Mouse (Mus musculus): ENCODE measurements around the gene Grb2. TPM values are rescaled to one million over a fixed set of nuclear protein-coding genes. Genes with fewer than 3 reads are reported as not detected.

The Grb2 gene
- total RNA-seq, 2 experiments from 2014 or later = 186 to 196 TPM

DNA sequence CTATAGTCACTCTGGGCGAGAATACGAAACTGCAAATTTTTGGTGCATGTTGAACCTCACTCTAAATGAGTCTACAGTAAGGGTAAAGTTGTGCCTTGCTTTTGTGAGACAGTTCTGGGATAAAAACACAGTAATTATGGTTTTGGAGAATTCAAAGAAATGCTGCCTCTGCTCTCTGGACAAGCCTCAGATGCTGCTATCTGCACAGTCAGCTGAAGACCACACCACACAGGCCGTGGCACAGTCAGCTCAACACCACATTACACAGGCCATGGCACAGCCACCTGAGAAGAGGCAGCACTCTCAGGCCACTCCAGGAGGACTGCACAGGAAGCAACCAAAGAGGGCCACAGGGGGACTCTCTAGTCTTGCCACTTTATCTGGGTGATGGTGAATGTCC is 26.0 kb downstream of the Grb2 start:
- TF ChIP-seq CTCF (IDR thresholded peaks at IDR 0.05) = no peak
- H3K27ac ChIP-seq = no peak overlapping the region
- no peak overlapping the region for H3K4me3 ChIP-seq
- intact Hi-C loops (cut with DNase I) = no loop called here
- DNase-seq (ENCODE audit: extremely low spot score in 1 of 2, low spot score in 2 of 2) = no peak

DNA sequence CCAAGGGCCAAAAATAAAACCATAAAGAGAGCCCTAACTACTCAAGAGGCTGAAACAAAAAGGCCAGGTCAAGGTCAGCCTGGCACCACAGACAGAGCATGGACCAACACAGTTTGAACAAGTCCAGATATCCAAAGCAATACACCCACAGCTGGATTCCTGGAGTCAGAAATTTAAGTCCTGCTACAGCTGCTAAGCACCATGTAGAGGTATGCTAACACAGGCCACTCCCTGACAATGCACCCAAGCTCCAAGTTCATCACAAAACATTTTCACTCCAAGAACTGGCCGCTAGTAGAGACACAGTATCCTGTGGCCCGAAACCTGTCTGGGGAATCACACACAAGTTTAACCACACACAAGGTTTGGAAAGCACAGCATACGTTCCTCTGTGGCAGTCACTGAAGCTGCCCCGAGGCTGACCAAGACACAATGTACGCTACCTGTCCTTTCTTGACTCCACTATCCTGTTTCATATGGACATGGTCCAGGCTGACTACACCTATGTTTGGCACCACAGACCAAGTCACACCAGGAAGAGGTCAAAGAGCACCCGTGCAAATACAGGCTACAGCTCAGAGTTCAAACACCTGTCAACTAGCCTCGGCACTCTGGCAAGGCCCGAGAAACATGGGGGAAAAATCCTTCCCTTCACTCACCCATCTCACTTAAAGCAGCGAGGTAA is 28.7 kb downstream of the Grb2 start:
- no peak for DNase-seq (ENCODE audit: extremely low spot score in 1 of 2, low spot score in 2 of 2)
- TF ChIP-seq CTCF (IDR thresholded peaks at IDR 0.05) = no peak
- Histone ChIP-seq H3K27ac (no peak overlapping the region), H3K4me3 (no peak overlapping the region)
- intact Hi-C loops (cut with DNase I) = no loop called here

GRCm38 (mm10) chr11:115678861-115679260 is 29.5 kb downstream of the Grb2 start:
- no peak overlapping the region for H3K4me3 ChIP-seq
- intact Hi-C loops (cut with DNase I) = no loop called here
- DNase-seq (ENCODE audit: extremely low spot score in 1 of 2, low spot score in 2 of 2) = no peak
- TF ChIP-seq CTCF (IDR thresholded peaks at IDR 0.05) = no peak
- H3K27ac ChIP-seq = no peak overlapping the region

DNA sequence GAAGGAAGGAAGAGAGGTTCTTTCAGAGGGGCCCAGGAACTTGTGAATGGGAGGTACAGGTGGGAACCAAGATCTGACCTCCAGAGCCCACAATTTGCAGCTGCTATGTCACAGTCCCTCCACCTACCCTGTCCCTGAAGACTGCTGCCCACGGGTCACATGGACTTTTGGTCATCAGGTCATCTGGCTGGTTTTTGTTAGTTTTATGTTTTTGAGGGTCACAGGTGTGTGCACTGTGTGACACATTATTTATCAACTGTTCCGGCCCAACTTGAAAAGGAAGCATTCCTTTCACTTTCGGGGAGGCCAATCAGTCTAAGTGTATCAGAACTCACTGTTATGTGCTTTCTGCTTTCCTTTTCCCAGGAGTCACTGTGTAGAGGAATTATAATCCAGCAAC is 30.9 kb downstream of the Grb2 start:
- H3K4me3 ChIP-seq = no peak overlapping the region
- intact Hi-C loops (cut with DNase I) = no loop called here
- no peak overlapping the region for H3K27ac ChIP-seq
- TF ChIP-seq CTCF (IDR thresholded peaks at IDR 0.05) = no peak
- no peak for DNase-seq (ENCODE audit: extremely low spot score in 1 of 2, low spot score in 2 of 2)

- no peak for TF ChIP-seq CTCF (IDR thresholded peaks at IDR 0.05)
- intact Hi-C loops (cut with DNase I) = no loop called here
- DNase-seq (ENCODE audit: extremely low spot score in 1 of 2, low spot score in 2 of 2) = no peak
- no peak overlapping the region for H3K4me3 ChIP-seq
- no peak overlapping the region for H3K27ac ChIP-seq
Observed at GRCm38 (mm10) chr11:115676738-115677137, 31.7 kb downstream of the Grb2 start.

DNA sequence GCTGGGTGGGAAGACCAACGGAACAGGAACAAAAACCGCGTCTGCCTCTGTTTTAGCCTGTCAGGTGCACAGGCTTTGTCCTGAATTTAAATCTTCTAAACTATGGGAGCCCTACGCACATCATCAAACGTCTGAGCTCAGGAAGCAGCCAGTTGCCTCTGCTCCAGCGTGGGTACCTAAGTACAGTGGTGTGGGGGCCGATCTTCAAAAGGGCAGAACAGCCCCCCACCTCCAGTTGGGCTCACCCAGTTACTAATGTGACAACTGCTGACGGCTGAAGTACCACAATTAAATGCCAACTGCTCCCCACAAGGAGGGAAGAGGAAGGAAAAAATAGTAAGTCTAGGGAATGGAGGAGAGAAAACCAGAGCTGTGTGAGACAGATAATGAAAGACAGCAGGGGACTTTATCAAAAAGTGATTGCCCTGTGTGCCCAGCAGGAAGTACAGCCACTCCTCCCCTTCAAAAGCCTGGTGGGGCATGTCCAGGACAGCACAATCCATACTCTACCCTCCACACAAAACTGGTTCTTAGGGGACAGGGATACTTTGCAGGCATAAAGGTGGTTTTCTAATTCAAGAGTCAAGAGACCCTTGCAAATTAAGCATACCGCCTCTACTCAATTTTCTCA is 34.0 kb downstream of the Grb2 start:
- intact Hi-C loops (cut with DNase I) = loop anchor here (1.0 kb wide), 2 partner anchors 14 to 35 kb away; no protein-coding TSS in a partner anchor
- no peak overlapping the region for H3K4me3 ChIP-seq

DNA sequence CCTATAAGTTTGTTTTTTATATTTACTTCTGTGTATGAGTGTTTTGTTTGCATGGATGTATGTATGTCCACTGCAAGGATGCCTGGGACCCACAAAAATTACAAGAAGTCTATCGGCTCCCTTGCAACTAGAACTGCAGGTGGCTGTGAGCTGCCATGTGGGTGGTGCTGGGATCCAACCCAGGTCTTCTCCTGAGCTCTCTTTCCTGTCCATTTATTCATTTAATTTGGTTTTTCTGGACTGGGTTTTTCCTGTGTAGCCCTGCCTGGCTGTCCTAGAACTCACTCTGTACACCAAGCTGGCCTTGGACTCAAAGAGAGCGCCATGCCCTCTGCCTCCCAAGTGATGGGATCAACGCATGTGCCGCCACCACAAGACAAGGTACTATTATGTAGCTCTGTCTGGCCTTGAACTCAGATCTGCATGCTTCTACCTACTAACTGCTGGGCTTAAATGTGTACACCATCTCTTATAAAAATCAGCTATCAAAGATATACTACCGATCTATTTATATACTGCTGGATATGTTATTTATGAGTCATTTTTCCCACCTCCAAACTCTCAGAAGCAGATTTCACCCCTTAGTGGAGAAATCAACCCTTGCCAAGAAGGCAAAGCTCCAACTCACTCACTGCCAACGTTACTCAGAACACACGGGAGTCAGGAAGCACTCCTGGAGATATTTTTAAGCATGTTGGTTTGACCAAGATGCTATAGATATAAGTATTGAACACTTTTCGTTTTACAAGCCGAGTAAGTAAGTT is 34.7 kb downstream of the Grb2 start:
- TF ChIP-seq CTCF (IDR thresholded peaks at IDR 0.05) = no peak
- peak overlapping the region; percentile 63 for H3K27ac ChIP-seq
- H3K4me3 ChIP-seq = no peak overlapping the region
- DNase-seq (ENCODE audit: extremely low spot score in 1 of 2, low spot score in 2 of 2) = peak; percentile 36 to 47
- intact Hi-C loops (cut with DNase I) = loop anchor here (1.0 kb wide), 2 partner anchors 13 to 36 kb away; no protein-coding TSS in a partner anchor

More for the DNA sequence above, 34.0 kb downstream of the Grb2 start:
- H3K27ac ChIP-seq = peak overlapping the region; percentile 63
- DNase-seq (ENCODE audit: extremely low spot score in 1 of 2, low spot score in 2 of 2) = peak; percentile 50 to 54
- TF ChIP-seq CTCF (IDR thresholded peaks at IDR 0.05) = no peak

GRCm38 (mm10) chr11:115672226-115672987 is 36.0 kb downstream of the Grb2 start:
- no peak for DNase-seq (ENCODE audit: extremely low spot score in 1 of 2, low spot score in 2 of 2)
- intact Hi-C loops (cut with DNase I) = no loop called here
- TF ChIP-seq CTCF (IDR thresholded peaks at IDR 0.05) = no peak
- H3K27ac ChIP-seq = peak overlapping the region; percentile 63; the same call in 1 of the 2 replicates
- H3K4me3 ChIP-seq = no peak overlapping the region

- H3K27ac ChIP-seq = peak overlapping the region; percentile 42
- intact Hi-C loops (cut with DNase I) = no loop called here
- DNase-seq (ENCODE audit: extremely low spot score in 1 of 2, low spot score in 2 of 2) = peak; percentile 36 to 39
- no peak for TF ChIP-seq CTCF (IDR thresholded peaks at IDR 0.05)
- H3K4me3 ChIP-seq = no peak overlapping the region
Observed at GRCm38 (mm10) chr11:115670451-115671050, 37.8 kb downstream of the Grb2 start.

DNA sequence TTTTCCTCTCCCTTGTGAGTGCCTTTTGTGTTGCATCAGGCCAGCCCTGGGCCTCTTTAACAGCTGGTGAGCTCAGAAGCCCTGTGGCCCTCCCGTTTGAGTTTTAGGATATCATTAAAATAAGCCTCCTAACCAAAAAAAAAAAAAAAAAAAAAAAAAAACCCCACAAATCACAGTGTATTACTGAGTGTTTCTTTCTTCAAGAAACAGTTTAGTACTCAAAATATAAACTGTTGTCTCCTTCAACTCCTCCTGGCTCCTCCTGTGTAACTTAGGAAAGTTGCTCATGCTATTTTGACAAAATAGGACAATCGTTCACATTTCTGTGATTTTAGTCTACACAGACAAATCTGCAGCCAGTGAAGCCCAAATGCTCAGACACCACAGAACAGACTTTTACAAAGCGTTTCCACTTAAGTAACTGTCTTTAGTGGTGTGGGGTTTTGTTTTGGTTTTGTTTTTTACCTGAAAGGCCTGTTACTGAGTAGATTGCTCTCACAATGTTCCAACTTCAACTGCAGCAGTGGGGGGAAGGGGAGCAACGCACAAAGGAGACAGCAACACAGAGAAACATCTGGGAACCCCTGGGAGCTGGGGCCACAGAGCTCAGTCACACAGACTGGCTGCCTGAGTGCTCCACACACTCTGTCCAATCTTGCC is 44.6 kb downstream of the Grb2 start:
- intact Hi-C loops (cut with DNase I) = no loop called here
- DNase-seq (ENCODE audit: extremely low spot score in 1 of 2, low spot score in 2 of 2) = no peak
- Histone ChIP-seq H3K4me3 (no peak overlapping the region), H3K27ac (no peak overlapping the region)
- no peak for TF ChIP-seq CTCF (IDR thresholded peaks at IDR 0.05)

DNA sequence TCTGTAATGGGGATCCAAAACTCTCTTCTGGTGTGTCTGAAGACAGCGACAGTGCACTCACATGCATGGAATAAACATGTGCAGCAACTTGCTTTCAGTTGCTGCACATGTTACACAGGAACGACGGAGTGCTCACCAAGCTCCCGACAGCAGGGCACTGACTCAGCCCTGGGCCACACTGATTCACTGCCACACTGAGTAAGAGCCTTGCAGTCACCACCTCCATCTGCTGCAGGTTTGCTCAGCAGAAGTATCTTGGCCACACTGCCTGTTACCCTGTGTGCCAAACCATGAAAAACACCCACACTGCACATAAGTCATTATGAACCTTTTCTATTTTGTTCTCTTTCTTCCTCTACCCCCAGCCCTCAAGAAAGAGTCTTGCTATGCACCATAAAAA is 48.0 kb downstream of the Grb2 start:
- no peak for TF ChIP-seq CTCF (IDR thresholded peaks at IDR 0.05)
- peak overlapping the region; percentile 34 for H3K27ac ChIP-seq
- no peak overlapping the region for H3K4me3 ChIP-seq
- DNase-seq (ENCODE audit: extremely low spot score in 1 of 2, low spot score in 2 of 2) = peak; percentile 40 to 57
- intact Hi-C loops (cut with DNase I) = loop anchor here (1.0 kb wide), 1 partner anchor 14 kb away; no protein-coding TSS in a partner anchor
